Mouse (Mus musculus) bone marrow macrophage, adult 2 months (primary cell): Measurements from ENCODE around the gene Cnmd. TPM values are rescaled to one million over a fixed set of nuclear protein-coding genes. Genes with fewer than 3 reads are reported as not detected.

ENCODE experiments used
- H3K27ac ChIP-seq: 2 replicates; pipeline ENCODE4 v1.5.1; 2012; ENCODE audit warnings: low read depth, low read length; ENCODE audit not compliant: insufficient read depth
- H3K4me1 ChIP-seq: 2 replicates; pipeline ENCODE4 v1.6.1; 2012; ENCODE audit warnings: low read length; ENCODE audit not compliant: control insufficient read depth, insufficient read depth
- H3K4me3 ChIP-seq: 2 replicates; pipeline ENCODE4 v1.5.1; 2012; ENCODE audit warnings: mild to moderate bottlenecking, low read length, moderate library complexity; ENCODE audit not compliant: insufficient read depth
- CTCF ChIP-seq: IDR thresholded peaks from 2 replicates; pipeline ENCODE4 v1.5.1; 2012; ENCODE audit warnings: low read depth, mild to moderate bottlenecking, low read length, moderate library complexity
- POLR2A ChIP-seq: IDR thresholded peaks from 2 replicates; pipeline ENCODE4 v1.6.1; 2012; ENCODE audit warnings: mild to moderate bottlenecking, low read depth, low read length, borderline replicate concordance
- polyA plus RNA-seq: library from polyadenylated mRNA; stranded (reverse); fragments of >200 nt; gene quantifications from 2 replicates; pipeline ENCODE4 v1.2.4, GENCODE M21; 2012; ENCODE audit not compliant: missing spikeins, insufficient read depth, insufficient read length

Gene Cnmd
- polyA plus RNA-seq, 1 experiment: not detected

DNA sequence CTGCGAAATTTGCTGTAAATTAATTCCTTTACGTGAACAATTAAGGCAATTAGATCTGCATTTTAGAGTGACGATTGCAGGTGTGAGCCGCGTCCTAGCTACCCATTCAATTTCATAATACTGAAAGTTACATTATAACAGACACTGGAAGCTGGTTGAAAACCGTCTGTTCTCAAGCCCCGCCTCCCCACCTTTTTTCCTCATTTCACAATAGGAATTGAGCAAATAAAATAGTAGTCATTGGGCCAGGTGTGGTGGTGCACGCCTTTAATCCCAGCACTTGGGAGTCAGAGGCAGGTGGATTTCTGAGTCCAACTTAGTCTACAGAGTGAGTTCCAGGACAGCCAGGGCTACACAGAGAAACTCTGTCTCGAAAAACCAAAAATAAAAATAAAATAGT lies 19.9 kb downstream of the Cnmd start:
- H3K4me1 ChIP-seq: no peaks in the 10 kb centered on the region
- TF ChIP-seq CTCF (no peak), POLR2A (no peak)
- no peak overlapping the region for H3K27ac ChIP-seq
- no peak overlapping the region for H3K4me3 ChIP-seq

GRCm38 (mm10) chr14:79636814-79637213 lies 25.2 kb downstream of the Cnmd start:
- TF ChIP-seq POLR2A (no peak), CTCF (no peak)
- Histone ChIP-seq H3K4me1 (no peaks in the 10 kb centered on the region), H3K27ac (no peak overlapping the region), H3K4me3 (no peak overlapping the region)

- H3K4me3 ChIP-seq: no peak overlapping the region
- no peaks in the 10 kb centered on the region for H3K4me1 ChIP-seq
- H3K27ac ChIP-seq: no peak overlapping the region
- TF ChIP-seq POLR2A: no peak
- no peak for TF ChIP-seq CTCF
Observed at GRCm38 (mm10) chr14:79633196-79633595, 28.8 kb downstream of the Cnmd start.

DNA sequence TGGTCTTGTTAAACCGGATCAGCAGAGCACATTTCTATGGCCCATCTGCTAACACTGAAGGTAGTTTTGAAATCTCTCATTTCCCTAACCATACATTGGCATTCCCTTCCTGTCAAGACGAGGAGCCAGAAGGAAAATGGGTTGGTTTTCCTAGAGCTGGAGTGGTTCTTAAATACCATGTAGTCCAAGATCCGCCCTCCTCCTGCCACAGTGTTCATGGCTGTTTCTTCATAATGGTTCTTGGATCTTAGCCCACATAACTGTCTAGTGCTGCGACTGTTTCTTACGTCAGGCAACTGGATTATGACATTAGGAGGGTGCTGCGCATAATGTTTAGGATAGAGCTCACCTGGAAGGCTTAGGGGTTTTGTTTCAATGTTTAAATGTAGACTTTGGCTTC lies 29.6 kb downstream of the Cnmd start:
- Histone ChIP-seq H3K4me1 (no peaks in the 10 kb centered on the region), H3K4me3 (no peak overlapping the region), H3K27ac (no peak overlapping the region)
- TF ChIP-seq CTCF (no peak), POLR2A (no peak)

DNA sequence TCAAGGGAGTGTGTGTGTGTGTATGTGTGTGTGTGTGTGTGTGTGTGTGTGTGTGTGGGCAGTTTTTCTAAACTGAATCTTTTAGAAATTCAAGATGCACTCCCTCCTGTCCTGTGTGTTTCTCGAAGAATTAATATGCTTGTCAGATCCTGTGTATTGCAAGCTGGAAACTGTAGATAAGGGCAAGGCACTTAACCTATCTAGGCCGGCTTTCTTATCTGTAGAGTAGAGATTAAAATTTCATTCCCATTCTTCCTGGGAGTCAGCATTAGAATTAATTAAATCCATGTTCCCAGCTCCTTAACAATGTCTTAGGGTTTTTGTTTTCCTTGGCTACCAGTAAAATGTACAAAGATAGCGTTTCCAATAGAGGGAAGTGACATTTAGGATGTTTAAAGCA lies 40.8 kb downstream of the Cnmd start:
- no peak overlapping the region for H3K4me3 ChIP-seq
- H3K4me1 ChIP-seq: no peaks in the 10 kb centered on the region
- H3K27ac ChIP-seq: no peak overlapping the region
- TF ChIP-seq POLR2A (no peak), CTCF (no peak)

GRCm38 (mm10) chr14:79619802-79620201 lies 42.2 kb downstream of the Cnmd start:
- Histone ChIP-seq H3K27ac (no peak overlapping the region), H3K4me3 (no peak overlapping the region), H3K4me1 (no peaks in the 10 kb centered on the region)
- TF ChIP-seq POLR2A (no peak), CTCF (no peak)

DNA sequence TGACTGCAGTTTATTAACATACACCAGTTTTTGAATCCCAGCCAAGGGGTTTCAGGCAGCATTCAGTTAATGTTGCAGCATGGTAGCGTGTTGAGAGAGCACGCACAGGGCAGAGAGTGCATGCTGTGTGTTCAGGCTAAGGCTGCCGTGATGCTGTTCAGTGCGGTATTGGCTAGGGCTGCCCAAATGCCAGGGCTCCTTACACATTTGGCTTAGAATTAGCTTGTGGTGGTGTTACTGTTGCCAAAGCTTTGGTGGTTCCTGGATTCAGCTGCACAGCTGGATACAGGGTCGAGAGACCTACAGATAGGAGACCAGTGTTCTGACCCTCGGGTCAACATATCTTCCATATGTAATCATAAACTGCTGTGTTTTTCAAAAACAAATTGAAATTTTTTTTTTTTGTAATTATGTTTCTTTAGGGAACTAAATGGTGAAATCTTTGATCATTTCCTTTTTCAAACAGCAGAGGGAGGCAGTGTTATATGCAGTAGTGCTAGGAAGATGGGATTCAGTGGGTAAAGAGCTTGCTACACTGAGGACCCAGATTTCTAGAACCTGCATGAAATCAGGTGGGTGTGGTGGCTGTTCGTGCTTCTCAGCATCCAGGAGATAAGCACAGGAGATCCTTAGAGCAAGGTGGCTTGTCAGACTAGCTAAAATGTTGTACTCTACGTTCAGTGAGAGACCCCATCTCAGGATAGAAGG lies 44.7 kb downstream of the Cnmd start:
- Histone ChIP-seq H3K4me3 (no peak overlapping the region), H3K27ac (no peak overlapping the region), H3K4me1 (no peaks in the 10 kb centered on the region)
- TF ChIP-seq CTCF: no peak
- no peak for TF ChIP-seq POLR2A

DNA sequence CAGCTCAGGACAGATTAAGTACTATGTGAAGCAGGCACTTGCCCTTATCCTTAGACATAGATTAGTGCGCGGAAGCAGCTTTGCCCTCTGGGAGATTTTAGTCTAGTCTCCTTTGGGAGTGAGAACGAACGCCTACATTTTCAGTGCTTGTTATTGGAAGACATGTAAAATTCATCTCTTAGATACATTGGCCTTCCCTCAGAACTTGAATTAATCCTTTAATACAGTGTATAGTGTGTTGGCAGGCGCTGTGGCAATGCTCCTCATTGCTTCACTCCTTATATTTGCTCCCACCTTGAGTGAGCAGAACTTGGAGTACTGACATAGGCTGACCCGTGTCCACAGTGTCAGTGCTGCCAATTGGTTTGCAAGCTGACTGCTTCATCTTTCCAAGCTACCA lies 53.7 kb downstream of the Cnmd start:
- Histone ChIP-seq H3K4me3 (no peak overlapping the region), H3K4me1 (no peaks in the 10 kb centered on the region), H3K27ac (no peak overlapping the region)
- TF ChIP-seq POLR2A (no peak), CTCF (no peak)

GRCm38 (mm10) chr14:79607352-79607751 lies 54.6 kb downstream of the Cnmd start:
- H3K4me1 ChIP-seq: no peaks in the 10 kb centered on the region
- H3K27ac ChIP-seq: no peak overlapping the region
- no peak overlapping the region for H3K4me3 ChIP-seq
- TF ChIP-seq POLR2A (no peak), CTCF (no peak)

GRCm38 (mm10) chr14:79606867-79607266 lies 55.1 kb downstream of the Cnmd start:
- Histone ChIP-seq H3K4me3 (no peak overlapping the region), H3K27ac (no peak overlapping the region), H3K4me1 (no peaks in the 10 kb centered on the region)
- TF ChIP-seq CTCF (no peak), POLR2A (no peak)
